Mouse (Mus musculus) stomach, embryonic 15.5 days (tissue): ENCODE measurements around the gene Cd7. TPM values are rescaled to one million over a fixed set of nuclear protein-coding genes. Genes with fewer than 3 reads are reported as not detected.
"Not testable (repeated sequence)": the region's sequence is repeated elsewhere in the genome, so short reads cannot be mapped to it uniquely, and the experiment has no call there.

Source experiments
- ATAC-seq: fragments of 200-750 bp; cut with Nextera tagmentation; 2 replicates; pipeline ENCODE4 v1.8.0; 2017; ENCODE audit warnings: low read depth, moderate number of reproducible peaks, moderate TSS enrichment; ENCODE audit not compliant: insufficient read depth, low FRiP score
- H3K27ac ChIP-seq: fragments of 300-500 bp; sonication (generic); 2 replicates; pipeline ENCODE4 v1.5.1; 2015; ENCODE audit warnings: mild to moderate bottlenecking, inconsistent platforms
- H3K27me3 ChIP-seq: fragments of 300-500 bp; sonication (generic); replicated peaks from 2 replicates; pipeline ENCODE4 v1.6.1; 2015; ENCODE audit warnings: inconsistent platforms
- H3K36me3 ChIP-seq: fragments of 300-500 bp; sonication (generic); 2 replicates; pipeline ENCODE4 v1.6.1; 2015; ENCODE audit warnings: inconsistent platforms
- H3K4me1 ChIP-seq: fragments of 300-500 bp; sonication (generic); 2 replicates; pipeline ENCODE4 v1.6.1; 2015; ENCODE audit warnings: inconsistent platforms
- H3K4me2 ChIP-seq: fragments of 300-500 bp; sonication (generic); 2 replicates; pipeline ENCODE4 v1.6.1; 2015; ENCODE audit warnings: mild to moderate bottlenecking, inconsistent platforms
- H3K4me3 ChIP-seq: fragments of 300-500 bp; sonication (generic); replicated peaks from 2 replicates; pipeline ENCODE4 v1.5.1; 2015; ENCODE audit warnings: inconsistent platforms
- H3K9ac ChIP-seq: fragments of 300-500 bp; sonication (generic); 2 replicates; pipeline ENCODE4 v1.6.1; 2015; ENCODE audit warnings: inconsistent platforms
- H3K9me3 ChIP-seq: fragments of 300-500 bp; sonication (generic); 2 replicates; pipeline ENCODE4 v1.6.1; 2016; ENCODE audit warnings: inconsistent platforms
- WGBS: fragments of 180-500 bp; shearing (Covaris S2); methylation state at CpG from one replicate; pipeline ENCODE4 v1.1.7; 2015; 5-methylcytosine and 5-hydroxymethylcytosine counted together
- polyA plus RNA-seq: library from polyadenylated mRNA; unstranded; fragments of >200 nt; fragmentation: Nextera tagmentation; extraction: Ambion mirVana; gene quantifications from 2 replicates; pipeline ENCODE4 v1.2.1, GENCODE M21; 2015

The Cd7 gene
- polyA plus RNA-seq, 1 experiment from 2014 or later = 3.3 TPM

DNA sequence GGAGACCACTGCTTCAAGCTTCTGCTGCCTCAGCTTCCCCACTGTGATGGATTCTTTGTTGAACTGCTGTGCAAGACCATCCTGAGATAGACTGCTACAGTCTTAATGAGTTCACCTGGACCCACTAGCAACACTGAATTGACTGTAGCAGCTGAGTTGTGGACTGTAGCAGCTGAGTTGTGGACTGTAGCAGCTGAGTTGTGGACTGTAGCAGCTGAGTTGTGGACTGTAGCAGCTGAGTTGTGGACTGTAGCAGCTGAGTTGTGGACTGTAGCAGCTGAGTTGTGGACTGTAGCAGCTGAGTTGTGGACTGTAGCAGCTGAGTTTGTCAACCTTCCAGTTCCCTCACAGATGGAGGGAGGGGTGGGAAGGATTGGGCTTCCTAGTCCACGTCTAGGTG is 3.8 kb upstream of the Cd7 start:
- not testable (repeated sequence) for H3K4me3 ChIP-seq, H3K27ac ChIP-seq, H3K4me2 ChIP-seq, H3K9ac ChIP-seq, H3K27me3 ChIP-seq, H3K36me3 ChIP-seq, H3K4me1 ChIP-seq, H3K9me3 ChIP-seq, ATAC-seq
- 52% methylated on average over 1 of the region's 1 CpGs for WGBS

- no peak overlapping the region for H3K27ac ChIP-seq
- H3K4me1 ChIP-seq = no peaks in the 10 kb centered on the region
- H3K36me3 ChIP-seq = no peaks in the 10 kb centered on the region
- no peak overlapping the region for H3K4me2 ChIP-seq
- no peak overlapping the region for H3K4me3 ChIP-seq
- no peak for ATAC-seq
- H3K27me3 ChIP-seq = no peaks in the 10 kb centered on the region
- H3K9ac ChIP-seq = no peak overlapping the region
- WGBS = 74% methylated on average over 4 of the region's 4 CpGs
- no peaks in the 10 kb centered on the region for H3K9me3 ChIP-seq
These were observed 3.3 kb upstream of the Cd7 start for GRCm38 (mm10) chr11:121042480-121042879.

GRCm38 (mm10) chr11:121041636-121042035 is 2.4 kb upstream of the Cd7 start:
- Histone ChIP-seq H3K4me3 (no peak overlapping the region), H3K27me3 (no peaks in the 10 kb centered on the region), H3K27ac (no peak overlapping the region), H3K9me3 (no peaks in the 10 kb centered on the region), H3K4me1 (no peaks in the 10 kb centered on the region), H3K9ac (no peak overlapping the region), H3K4me2 (no peak overlapping the region), H3K36me3 (no peaks in the 10 kb centered on the region)
- WGBS = 70% methylated on average over 4 of the region's 4 CpGs
- ATAC-seq = no peak

DNA sequence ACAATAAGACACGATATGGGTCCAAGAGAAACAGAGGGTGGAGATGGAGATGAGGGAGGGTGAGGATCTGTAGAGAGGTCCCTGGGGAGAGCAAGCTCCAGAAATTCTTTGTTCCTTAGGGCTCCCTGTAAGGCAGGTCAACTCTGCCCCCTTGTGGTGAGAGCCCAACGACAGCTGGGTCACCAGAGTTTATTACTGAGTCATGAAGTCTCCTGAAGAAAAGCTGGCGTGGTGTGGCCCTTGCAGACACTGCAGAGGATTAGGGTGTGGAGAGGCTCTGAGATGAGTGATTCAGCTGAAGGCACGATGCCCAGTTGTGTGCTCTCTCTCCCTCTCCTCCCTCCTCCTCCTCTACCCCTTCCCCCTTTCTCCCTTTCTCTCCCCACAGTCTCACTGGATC is 2.0 kb upstream of the Cd7 start:
- Histone ChIP-seq H3K4me2 (no peak overlapping the region), H3K4me1 (no peaks in the 10 kb centered on the region), H3K4me3 (no peak overlapping the region), H3K9ac (no peak overlapping the region), H3K27ac (no peak overlapping the region), H3K36me3 (no peaks in the 10 kb centered on the region), H3K27me3 (no peaks in the 10 kb centered on the region), H3K9me3 (no peaks in the 10 kb centered on the region)
- 5% methylated on average over 4 of the region's 4 CpGs for WGBS
- ATAC-seq = no peak

GRCm38 (mm10) chr11:121038366-121039240 is 615 bp downstream of the Cd7 start:
- Histone ChIP-seq H3K4me3 (no peak overlapping the region), H3K4me2 (no peak overlapping the region), H3K9me3 (no peaks in the 10 kb centered on the region), H3K9ac (no peak overlapping the region), H3K36me3 (no peaks in the 10 kb centered on the region), H3K4me1 (no peaks in the 10 kb centered on the region), H3K27ac (no peak overlapping the region), H3K27me3 (no peaks in the 10 kb centered on the region)
- WGBS = 83% methylated on average over 11 of the region's 11 CpGs
- ATAC-seq = no peak

GRCm38 (mm10) chr11:121033118-121033517 is 6.1 kb downstream of the Cd7 start:
- Histone ChIP-seq H3K4me1 (no peaks in the 10 kb centered on the region), H3K4me2 (no peak overlapping the region), H3K9ac (no peak overlapping the region), H3K27me3 (no peaks in the 10 kb centered on the region), H3K27ac (no peak overlapping the region), H3K36me3 (no peaks in the 10 kb centered on the region), H3K9me3 (no peaks in the 10 kb centered on the region), H3K4me3 (no peak overlapping the region)
- 70% methylated on average over 5 of the region's 5 CpGs for WGBS
- no peak for ATAC-seq

- 81% methylated on average over 7 of the region's 7 CpGs for WGBS
- H3K27ac ChIP-seq = no peak overlapping the region
- H3K9me3 ChIP-seq = no peaks in the 10 kb centered on the region
- no peaks in the 10 kb centered on the region for H3K4me1 ChIP-seq
- H3K36me3 ChIP-seq = no peaks in the 10 kb centered on the region
- no peaks in the 10 kb centered on the region for H3K27me3 ChIP-seq
- ATAC-seq = no peak
- no peak overlapping the region for H3K4me3 ChIP-seq
- no peak overlapping the region for H3K4me2 ChIP-seq
- H3K9ac ChIP-seq = no peak overlapping the region
These were observed 12.0 kb downstream of the Cd7 start for GRCm38 (mm10) chr11:121027259-121027658.

GRCm38 (mm10) chr11:121024163-121024562 is 15.1 kb downstream of the Cd7 start:
- Histone ChIP-seq H3K4me1 (no peaks in the 10 kb centered on the region), H3K9me3 (no peaks in the 10 kb centered on the region), H3K9ac (no peak overlapping the region), H3K36me3 (no peaks in the 10 kb centered on the region), H3K27ac (no peak overlapping the region), H3K27me3 (no peaks in the 10 kb centered on the region), H3K4me2 (no peak overlapping the region), H3K4me3 (no peak overlapping the region)
- no peak for ATAC-seq
- WGBS = 59% methylated on average over 6 of the region's 6 CpGs

GRCm38 (mm10) chr11:121019501-121019900 is 19.7 kb downstream of the Cd7 start:
- Histone ChIP-seq H3K27me3 (no peaks in the 10 kb centered on the region), H3K4me1 (peaks cover 8% of the 10 kb centered on the region), H3K4me3 (no peak overlapping the region), H3K9ac (no peak overlapping the region), H3K27ac (no peak overlapping the region), H3K4me2 (no peak overlapping the region), H3K36me3 (no peaks in the 10 kb centered on the region), H3K9me3 (no peaks in the 10 kb centered on the region)
- no peak for ATAC-seq
- 74% methylated on average over 5 of the region's 5 CpGs for WGBS

- Histone ChIP-seq H3K36me3 (no peaks in the 10 kb centered on the region), H3K9me3 (no peaks in the 10 kb centered on the region), H3K4me2 (no peak overlapping the region), H3K4me1 (peaks cover 8% of the 10 kb centered on the region), H3K27ac (no peak overlapping the region), H3K27me3 (no peaks in the 10 kb centered on the region), H3K4me3 (no peak overlapping the region), H3K9ac (no peak overlapping the region)
- ATAC-seq = peak; percentile 43; the same call in 1 of the 2 replicates
- WGBS = 38% methylated on average over 3 of the region's 3 CpGs
These were observed 21.5 kb downstream of the Cd7 start for GRCm38 (mm10) chr11:121017703-121018102.

DNA sequence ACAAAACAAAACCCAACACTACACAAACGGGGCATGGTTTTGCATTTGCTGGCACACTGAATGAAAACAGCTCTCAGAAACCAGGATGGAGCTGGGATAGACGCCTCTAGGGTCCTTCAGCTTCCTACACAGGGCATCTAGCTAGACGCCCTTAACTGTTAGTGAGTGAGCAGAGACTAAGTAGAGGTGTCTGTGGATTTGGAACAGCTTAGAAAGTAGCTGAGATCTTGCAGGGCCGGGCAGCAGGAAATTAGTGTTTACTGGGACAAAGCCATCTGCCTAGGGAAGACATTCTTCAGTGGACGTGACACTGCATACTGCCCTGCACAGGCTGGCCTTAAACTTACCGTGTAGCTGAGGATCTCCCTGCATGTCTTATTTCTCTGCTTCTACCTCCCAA is 23.7 kb downstream of the Cd7 start:
- Histone ChIP-seq H3K9ac (no peak overlapping the region), H3K27me3 (no peaks in the 10 kb centered on the region), H3K9me3 (no peaks in the 10 kb centered on the region), H3K4me1 (peaks cover 8% of the 10 kb centered on the region), H3K36me3 (no peaks in the 10 kb centered on the region), H3K27ac (no peak overlapping the region), H3K4me2 (no peak overlapping the region), H3K4me3 (no peak overlapping the region)
- ATAC-seq = no peak
- 36% methylated on average over 6 of the region's 6 CpGs for WGBS

GRCm38 (mm10) chr11:121014896-121015300 is 24.3 kb downstream of the Cd7 start:
- H3K9ac ChIP-seq = no peak overlapping the region
- WGBS = 42% methylated on average over 19 of the region's 19 CpGs
- peak; percentile 10; the same call in 1 of the 2 replicates for ATAC-seq
- H3K9me3 ChIP-seq = no peaks in the 10 kb centered on the region
- H3K4me1 ChIP-seq = peaks cover 8% of the 10 kb centered on the region
- H3K36me3 ChIP-seq = no peaks in the 10 kb centered on the region
- H3K27me3 ChIP-seq = no peaks in the 10 kb centered on the region
- peak overlapping the region; percentile 48 for H3K4me2 ChIP-seq
- peak overlapping the region; percentile 27 for H3K4me3 ChIP-seq
- no peak overlapping the region for H3K27ac ChIP-seq
